Mouse (Mus musculus) E14TG2a.4 (cell line): ENCODE data around the gene Tln2.

Experiments used
- H3K27me3 ChIP-seq: 2 replicates; pipeline ENCODE4 v1.6.1; 2014; ENCODE audit warnings: low read length, control low read depth; ENCODE audit not compliant: insufficient read depth
- H3K36me3 ChIP-seq: 2 replicates; pipeline ENCODE4 v1.6.1; 2014; ENCODE audit warnings: low read length, control low read depth; ENCODE audit not compliant: insufficient read depth
- H3K4me1 ChIP-seq: replicated peaks from 2 replicates; pipeline ENCODE4 v1.6.1; 2014; ENCODE audit warnings: low read depth, low read length, control low read depth
- H3K4me3 ChIP-seq: replicated peaks from 2 replicates; pipeline ENCODE4 v1.5.1; 2014; ENCODE audit warnings: mild to moderate bottlenecking, low read length
- H3K9me3 ChIP-seq: 2 replicates; pipeline ENCODE4 v1.6.1; 2014; ENCODE audit warnings: low read length, control low read depth
- CTCF ChIP-seq: conservative IDR thresholded peaks from 2 replicates; pipeline ENCODE4 v1.5.1; 2014; ENCODE audit warnings: low read length
- NANOG ChIP-seq: IDR thresholded peaks from 2 replicates; pipeline ENCODE4 v1.6.1; 2014; ENCODE audit warnings: borderline replicate concordance, low read length, mixed read lengths
- POU5F1 ChIP-seq: IDR thresholded peaks from 2 replicates; pipeline ENCODE4 v1.6.1; 2014; ENCODE audit warnings: low read length, borderline replicate concordance

Gene Tln2

DNA sequence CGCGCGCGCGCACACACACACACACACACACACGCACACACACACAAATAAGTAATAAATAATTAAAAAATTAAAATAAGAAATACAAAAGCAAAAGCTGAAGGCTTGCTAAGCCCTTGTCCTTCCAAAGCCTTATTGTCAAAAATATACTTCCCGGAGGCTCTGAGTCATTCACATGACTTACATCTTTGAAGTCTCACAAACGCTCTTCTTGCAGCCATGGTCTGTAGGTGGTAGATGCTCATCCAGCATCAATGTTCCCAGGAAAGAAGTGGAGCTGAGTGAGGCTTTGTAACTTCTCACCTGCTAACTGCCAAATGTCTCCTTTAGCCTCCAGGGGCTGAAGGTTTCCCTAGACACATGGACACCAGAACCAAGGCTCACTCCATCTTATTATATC, 362.9 kb downstream of the Tln2 start:
- H3K9me3 ChIP-seq = no peaks in the 10 kb centered on the region
- TF ChIP-seq NANOG (no peak), CTCF (no peak), POU5F1 (no peak)
- H3K4me3 ChIP-seq = no peak overlapping the region
- no peaks in the 10 kb centered on the region for H3K27me3 ChIP-seq
- peaks cover 40% of the 10 kb centered on the region for H3K4me1 ChIP-seq
- no peaks in the 10 kb centered on the region for H3K36me3 ChIP-seq

DNA sequence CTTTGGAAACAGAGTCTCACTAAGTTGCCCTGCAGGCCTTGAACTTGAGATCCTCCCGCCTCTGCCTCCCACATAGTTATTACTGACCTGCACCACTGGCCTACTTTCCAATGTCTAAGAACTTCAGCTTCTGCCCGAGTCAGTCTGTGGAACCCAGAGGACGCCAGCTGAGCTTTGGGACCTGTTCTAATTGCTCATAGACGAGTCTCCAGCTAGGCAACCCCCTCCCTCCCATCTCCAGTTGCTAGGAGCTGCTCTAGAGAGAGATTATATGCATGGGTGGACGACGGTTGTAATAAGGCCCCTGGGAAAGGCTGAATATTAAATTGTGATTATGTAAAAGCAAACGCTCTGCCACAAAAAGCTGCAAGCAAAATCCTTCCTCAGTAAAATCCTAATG, 364.2 kb downstream of the Tln2 start:
- H3K9me3 ChIP-seq = no peaks in the 10 kb centered on the region
- H3K4me1 ChIP-seq = peaks cover 51% of the 10 kb centered on the region
- H3K27me3 ChIP-seq = no peaks in the 10 kb centered on the region
- H3K36me3 ChIP-seq = no peaks in the 10 kb centered on the region
- TF ChIP-seq CTCF = no peak
- TF ChIP-seq NANOG = no peak
- TF ChIP-seq POU5F1 = no peak
- no peak overlapping the region for H3K4me3 ChIP-seq

DNA sequence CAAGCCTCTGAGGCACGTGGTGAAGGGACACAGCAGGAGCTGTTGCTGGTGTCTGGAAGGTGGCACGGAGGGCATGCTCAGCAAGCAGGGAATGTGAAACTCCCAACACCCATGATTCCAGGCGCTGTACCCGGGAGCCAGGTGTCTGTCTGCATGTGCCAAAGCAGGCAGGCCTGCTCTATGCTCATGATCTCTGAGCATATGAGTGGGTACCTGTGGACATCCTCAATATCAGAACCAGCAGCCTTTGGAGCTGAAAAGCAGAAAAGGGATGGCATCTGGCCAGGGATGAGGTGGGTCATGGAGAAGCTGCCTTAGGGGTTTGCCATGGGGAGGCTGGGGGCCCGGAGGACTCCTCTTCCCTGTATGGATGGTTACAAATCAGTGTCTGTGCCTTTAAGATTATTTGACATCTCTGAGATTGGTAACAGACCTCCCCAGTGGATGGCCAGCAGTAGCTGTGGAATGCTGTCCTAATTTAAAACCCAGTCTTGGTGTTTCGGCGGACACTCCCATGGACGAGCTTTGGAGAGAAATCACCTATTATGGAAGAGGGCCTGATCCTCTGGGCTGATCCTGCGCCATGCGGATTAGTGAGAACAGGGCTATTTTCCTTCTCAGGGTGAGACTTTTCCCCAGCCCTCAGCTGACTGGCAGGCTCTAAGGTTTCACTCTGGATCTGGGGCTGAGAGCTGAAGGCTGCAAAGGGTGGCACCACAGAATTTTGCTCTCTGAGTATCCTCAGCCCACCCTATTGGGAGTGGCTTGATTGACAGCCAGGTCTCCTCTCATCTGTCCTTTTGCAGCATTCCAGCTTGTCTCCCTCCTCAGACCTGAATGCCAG, 367.8 kb downstream of the Tln2 start:
- TF ChIP-seq CTCF (no peak), NANOG (no peak), POU5F1 (no peak)
- no peak overlapping the region for H3K4me3 ChIP-seq
- H3K9me3 ChIP-seq = no peaks in the 10 kb centered on the region
- H3K36me3 ChIP-seq = no peaks in the 10 kb centered on the region
- H3K4me1 ChIP-seq = peaks cover 43% of the 10 kb centered on the region
- no peaks in the 10 kb centered on the region for H3K27me3 ChIP-seq

DNA sequence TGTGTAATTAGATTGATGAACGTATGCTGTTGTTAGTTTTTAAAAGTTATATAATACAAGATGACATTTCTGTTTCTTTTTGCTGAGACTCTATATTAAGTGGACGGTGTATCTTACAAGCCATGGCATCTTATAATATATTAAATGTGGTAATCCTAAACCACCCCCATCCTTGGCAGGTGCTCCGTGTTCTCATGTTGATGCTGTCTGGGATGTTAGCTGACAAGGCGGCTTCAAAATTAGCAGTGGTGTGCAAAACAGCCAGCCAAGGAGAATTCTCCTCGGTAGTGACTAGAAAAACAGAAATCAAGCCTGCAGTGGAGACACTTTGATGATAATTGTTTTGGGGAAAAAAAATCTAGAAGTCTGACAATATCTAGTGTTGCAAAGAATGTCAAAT, 371.8 kb downstream of the Tln2 start:
- TF ChIP-seq CTCF (no peak), NANOG (no peak), POU5F1 (no peak)
- Histone ChIP-seq H3K36me3 (no peaks in the 10 kb centered on the region), H3K4me1 (peaks cover 23% of the 10 kb centered on the region), H3K4me3 (no peak overlapping the region), H3K9me3 (no peaks in the 10 kb centered on the region), H3K27me3 (no peaks in the 10 kb centered on the region)

DNA sequence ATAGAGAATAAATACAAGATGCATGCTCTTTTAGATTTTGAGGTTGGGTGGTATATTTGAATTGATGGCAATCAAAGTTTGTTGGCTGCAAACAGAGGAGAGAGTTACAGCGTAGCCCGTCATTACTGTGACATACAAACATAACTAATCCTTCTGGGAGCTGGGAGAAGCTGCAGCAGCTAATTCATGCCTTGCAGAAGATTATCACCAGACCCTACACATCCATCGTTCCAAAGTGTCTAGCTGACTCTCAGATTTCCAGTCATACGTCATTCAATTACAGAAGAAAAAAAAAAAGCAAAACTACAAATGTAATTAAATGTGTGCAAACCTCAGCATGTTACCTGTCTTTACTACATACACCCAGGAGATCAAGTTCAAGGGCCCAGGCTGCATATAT, 372.3 kb downstream of the Tln2 start:
- Histone ChIP-seq H3K4me1 (peaks cover 18% of the 10 kb centered on the region), H3K9me3 (no peaks in the 10 kb centered on the region), H3K4me3 (no peak overlapping the region), H3K36me3 (no peaks in the 10 kb centered on the region), H3K27me3 (no peaks in the 10 kb centered on the region)
- TF ChIP-seq POU5F1 = no peak
- no peak for TF ChIP-seq CTCF
- no peak for TF ChIP-seq NANOG

DNA sequence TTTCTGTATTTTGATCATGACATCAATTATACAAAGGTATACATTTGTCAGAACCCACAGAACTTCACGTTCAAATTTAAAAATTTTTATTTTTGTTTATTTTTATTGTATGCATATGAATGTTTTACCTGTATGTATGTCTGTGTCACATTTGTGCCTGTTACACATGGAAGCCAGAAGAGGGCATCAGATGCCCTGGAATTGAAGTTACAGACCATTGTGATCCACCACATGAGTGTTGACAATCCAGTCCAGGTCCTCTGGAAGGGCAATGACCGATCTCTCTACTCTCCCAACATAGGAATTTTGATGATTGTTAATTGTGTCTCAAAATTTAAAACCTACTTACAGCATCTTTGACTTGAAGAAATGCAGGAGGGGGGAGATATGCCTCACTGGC, 374.9 kb downstream of the Tln2 start:
- Histone ChIP-seq H3K36me3 (no peaks in the 10 kb centered on the region), H3K4me3 (no peak overlapping the region), H3K4me1 (peaks cover 9% of the 10 kb centered on the region), H3K9me3 (no peaks in the 10 kb centered on the region), H3K27me3 (no peaks in the 10 kb centered on the region)
- TF ChIP-seq NANOG (no peak), POU5F1 (no peak), CTCF (peak; percentile 37)

DNA sequence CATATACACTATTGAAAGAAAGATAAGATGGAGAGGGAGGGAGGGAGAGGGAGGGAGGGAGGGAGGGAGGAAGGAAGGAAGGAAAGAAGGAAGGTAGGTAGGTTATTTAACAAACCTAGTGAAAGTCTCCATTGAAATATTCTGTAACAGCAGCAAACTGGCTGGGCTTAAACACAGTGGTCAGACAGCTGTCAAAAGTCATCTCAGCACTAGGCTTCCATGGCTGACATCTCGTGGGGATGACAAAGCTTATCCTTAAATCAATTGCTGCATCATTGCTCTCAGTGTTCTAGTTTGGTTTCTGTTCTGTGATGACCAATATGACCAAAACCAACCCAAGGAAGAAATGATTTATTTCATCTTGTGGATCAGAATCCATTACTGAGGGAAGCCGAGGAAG, 376.0 kb downstream of the Tln2 start:
- Histone ChIP-seq H3K36me3 (no peaks in the 10 kb centered on the region), H3K27me3 (no peaks in the 10 kb centered on the region), H3K4me1 (peaks cover 16% of the 10 kb centered on the region), H3K4me3 (no peak overlapping the region), H3K9me3 (no peaks in the 10 kb centered on the region)
- TF ChIP-seq CTCF (no peak), NANOG (no peak), POU5F1 (no peak)

DNA sequence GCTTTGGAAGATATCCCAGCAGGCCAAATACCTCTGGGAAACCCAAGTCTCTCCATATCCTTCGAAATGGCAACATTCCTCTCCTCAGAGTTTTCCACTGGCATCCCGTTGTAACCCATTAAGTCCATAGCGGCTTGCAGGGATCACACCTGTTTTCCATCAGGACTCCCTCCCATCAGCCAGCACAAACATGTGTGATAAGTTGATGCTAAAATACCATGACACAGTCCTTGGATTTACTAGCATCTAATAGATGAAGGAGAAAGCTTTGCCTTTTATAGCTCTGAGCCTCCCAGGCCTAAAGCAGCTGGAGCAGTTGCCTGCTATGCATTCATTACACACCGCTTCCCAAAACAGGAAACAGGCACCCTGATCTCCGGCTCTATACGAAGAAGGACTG, 377.5 kb downstream of the Tln2 start:
- no peaks in the 10 kb centered on the region for H3K36me3 ChIP-seq
- TF ChIP-seq NANOG = no peak
- TF ChIP-seq CTCF = no peak
- TF ChIP-seq POU5F1 = no peak
- no peaks in the 10 kb centered on the region for H3K9me3 ChIP-seq
- H3K4me3 ChIP-seq = no peak overlapping the region
- H3K4me1 ChIP-seq = peaks cover 16% of the 10 kb centered on the region
- H3K27me3 ChIP-seq = no peaks in the 10 kb centered on the region

DNA sequence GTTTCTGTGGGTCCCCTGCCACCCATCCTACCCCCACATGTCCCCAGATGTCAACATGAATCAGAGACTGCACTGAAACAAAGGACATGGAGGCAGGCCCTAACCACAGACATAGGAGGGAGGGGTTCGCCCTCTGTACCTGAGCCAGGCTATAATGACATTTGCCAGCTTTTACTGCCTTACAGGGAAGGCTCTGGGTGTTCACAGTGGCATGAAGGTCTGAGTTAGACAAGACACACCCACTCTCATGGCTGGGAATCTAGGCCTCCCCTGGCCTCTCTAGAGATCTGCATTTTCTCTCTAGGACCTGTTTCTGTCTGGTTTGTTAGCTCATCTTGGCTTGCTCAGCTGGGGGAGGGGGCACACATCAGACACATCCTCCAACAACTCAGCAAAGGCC, 380.8 kb downstream of the Tln2 start:
- no peaks in the 10 kb centered on the region for H3K9me3 ChIP-seq
- peaks cover 16% of the 10 kb centered on the region for H3K4me1 ChIP-seq
- H3K36me3 ChIP-seq = no peaks in the 10 kb centered on the region
- TF ChIP-seq POU5F1 (no peak), NANOG (no peak), CTCF (no peak)
- no peak overlapping the region for H3K4me3 ChIP-seq
- H3K27me3 ChIP-seq = no peaks in the 10 kb centered on the region
